Mouse (Mus musculus): ENCODE results near the gene Plcz1.

GRCm38 (mm10) chr6:139964895-139965294, 76.4 kb downstream of the Plcz1 start:
- TF ChIP-seq POLR2A (IDR thresholded peaks at IDR 0.05; ENCODE audit: insufficient read depth, low read length) (no peak), CTCF (IDR thresholded peaks at IDR 0.05; ENCODE audit: low read depth, low read length) (no peak), EP300 (IDR thresholded peaks at IDR 0.05; ENCODE audit: insufficient read depth, low read depth, low read length) (no peak)

All from ES-Bruce4 (cell line).